Mouse (Mus musculus) stomach, postnatal 0 days (tissue): Measurements from ENCODE around the gene Terf2ip.

Source experiments
- CTCF ChIP-seq: IDR thresholded peaks from 2 replicates; pipeline ENCODE4 v1.5.1; 2016; ENCODE audit warnings: antibody characterized with exemption, low read depth, mild to moderate bottlenecking, moderate library complexity
- EP300 ChIP-seq: optimal IDR thresholded peaks from 2 replicates; pipeline ENCODE3; 2016; ENCODE audit warnings: antibody characterized with exemption

- TF ChIP-seq CTCF (no peak), EP300 (no peak)
These were observed 48.6 kb upstream of the Terf2ip start for GRCm38 (mm10) chr8:111962589-111962988.
